Mouse (Mus musculus): ENCODE data around the gene Abhd8.
"Not testable (repeated sequence)": the region's sequence is repeated elsewhere in the genome, so short reads cannot be mapped to it uniquely, and the experiment has no call there.

The Abhd8 gene

DNA sequence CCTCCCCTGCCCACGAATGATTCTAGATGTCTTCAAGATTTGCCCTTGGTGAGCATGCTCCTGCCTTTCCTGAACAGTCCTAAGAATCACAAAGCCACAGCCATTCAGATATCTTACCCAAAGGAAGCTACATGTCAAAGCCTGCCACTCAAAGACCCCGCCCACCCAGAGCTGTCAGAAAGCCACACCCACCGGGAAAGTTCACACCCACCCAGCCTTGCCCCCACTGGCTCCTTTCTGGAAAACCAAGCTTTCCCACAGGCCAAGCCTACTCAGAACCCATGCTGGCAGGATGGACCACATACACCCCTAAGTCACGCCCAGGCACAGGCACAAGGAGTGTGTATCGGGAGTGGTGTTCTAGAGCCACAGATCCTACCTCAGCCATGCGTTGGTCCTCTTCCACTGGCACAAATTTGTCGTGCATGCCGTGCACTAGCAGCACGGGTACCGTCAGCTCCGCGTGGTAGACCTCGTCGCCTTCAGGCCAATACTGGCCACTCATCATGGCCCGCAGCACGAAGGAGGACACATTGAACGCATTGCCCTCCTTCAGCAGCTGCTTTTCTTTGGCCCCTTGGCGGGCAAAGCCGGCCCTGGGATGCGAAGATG is 5.7 kb downstream of the Abhd8 start:
- DNase-seq, result peak; percentile 28

DNA sequence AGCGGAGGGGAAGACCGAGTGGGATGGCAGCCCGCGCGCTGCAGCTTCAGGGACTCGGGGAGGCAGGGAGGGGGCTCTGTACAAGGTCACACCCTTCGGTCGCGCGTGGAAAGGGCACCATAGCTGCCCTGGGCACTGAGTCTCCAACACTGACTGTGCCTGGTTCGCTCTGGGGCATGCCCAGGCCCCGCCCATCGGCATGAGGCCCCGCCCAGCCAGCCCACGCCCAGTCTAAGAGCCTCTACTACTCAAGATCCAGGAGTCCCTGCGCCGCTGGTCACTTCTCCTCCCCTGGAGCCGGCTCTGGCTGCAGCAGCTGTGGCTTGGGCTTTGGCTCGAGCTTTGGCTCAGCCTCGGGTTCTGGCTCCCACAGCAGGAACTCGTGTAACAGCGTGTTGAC is 6.5 kb downstream of the Abhd8 start:
- peak; percentile 38 for DNase-seq

DNA sequence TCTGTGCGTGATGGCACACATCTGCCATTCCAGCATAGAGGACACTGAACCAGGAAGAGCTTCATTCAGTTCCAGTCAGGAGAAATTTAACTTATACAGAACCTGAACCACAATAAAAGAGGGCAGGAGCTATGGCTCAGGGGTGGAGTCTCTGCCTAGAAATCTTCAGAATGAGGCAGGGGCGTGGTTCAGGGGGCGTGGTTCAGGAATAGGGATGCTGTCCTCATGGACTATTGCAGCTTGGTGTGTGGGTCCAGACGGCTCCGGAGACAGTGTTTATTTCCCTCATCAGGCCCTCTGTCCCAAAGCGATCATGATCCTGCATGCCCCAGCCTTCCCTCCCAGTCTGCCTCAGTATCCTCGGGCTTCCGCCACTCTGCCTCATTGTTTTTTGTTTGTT is 8.8 kb downstream of the Abhd8 start:
- peak; percentile 12 for DNase-seq

DNA sequence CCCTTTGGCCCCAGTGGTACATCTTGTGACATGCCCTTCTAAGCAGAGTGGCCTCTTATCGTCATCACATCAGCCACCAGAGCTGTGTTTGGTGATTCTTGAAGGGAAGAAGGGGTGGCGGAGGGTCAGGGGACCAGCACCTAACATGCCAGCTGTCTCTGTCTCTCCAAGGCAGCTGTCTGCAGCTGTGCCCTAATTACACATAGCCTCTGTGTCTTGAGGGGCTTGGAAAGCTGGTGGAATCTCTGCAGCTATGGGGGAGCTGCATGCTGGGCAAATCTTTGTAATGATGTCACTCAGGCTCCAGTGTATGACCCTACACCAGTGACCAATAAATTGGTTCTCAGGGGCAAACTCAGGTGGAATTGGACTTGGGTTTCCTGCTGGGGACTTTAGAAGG is 10.8 kb downstream of the Abhd8 start:
- peak; percentile 11 for DNase-seq

DNA sequence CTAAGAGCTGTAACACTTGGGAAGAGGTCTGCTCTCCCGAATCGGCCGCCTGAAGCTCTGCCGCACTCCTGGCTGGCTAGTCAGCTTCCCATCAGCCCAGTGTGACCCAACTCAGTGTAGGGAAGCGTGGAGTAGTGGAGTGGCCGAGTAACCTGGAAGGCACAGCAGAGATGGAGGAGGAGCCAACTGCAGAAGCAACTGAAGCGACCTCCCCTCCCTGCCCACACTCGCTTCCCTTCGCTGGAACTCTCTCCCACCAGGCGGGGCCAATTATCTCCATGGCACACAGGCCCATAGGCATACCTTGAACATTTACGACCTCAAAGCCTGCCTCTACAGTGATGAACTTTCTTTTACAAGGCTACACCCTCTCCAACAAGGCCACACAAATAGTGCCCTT is 11.7 kb downstream of the Abhd8 start:
- DNase-seq, result peak; percentile 7

DNA sequence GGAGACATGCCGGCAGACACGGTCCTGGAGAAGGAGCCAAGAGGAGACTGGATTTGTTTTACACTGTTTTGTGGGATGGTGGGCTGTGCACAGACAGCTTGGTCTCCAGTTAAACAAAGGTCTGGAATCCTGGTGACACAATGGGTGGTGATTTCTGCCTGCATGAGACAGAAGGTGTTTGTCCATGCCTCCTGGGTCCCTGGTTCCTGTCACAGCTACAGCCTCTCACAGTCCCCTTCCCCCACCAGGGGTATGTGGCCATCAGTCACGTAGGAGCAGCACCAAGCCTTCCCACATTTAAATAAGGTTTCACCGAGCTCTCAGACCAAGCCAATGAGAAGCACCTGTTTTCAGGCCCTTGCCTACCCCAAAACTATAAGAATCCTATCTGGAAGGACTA is 12.1 kb downstream of the Abhd8 start:
- no peak for DNase-seq

DNA sequence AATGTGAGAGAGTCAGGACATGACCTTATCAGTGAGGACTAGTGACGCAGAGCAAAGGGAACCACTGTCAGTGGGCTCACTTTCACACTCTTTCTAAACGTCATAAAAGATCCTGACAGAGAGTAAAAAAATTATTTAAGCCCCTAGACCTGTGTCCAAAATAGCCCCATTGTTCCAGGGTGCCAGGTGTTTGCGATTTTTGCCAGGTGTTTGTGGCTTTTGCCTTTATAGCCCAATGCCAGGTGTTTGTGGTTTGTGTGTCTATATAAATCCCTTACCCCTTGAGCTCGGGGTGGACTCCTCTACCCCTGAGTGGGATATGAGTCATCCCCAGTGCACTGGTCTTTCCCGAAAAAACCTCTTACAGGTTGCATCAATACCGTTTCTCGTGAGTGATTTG is 18.4 kb downstream of the Abhd8 start:
- no peak for DNase-seq

DNA sequence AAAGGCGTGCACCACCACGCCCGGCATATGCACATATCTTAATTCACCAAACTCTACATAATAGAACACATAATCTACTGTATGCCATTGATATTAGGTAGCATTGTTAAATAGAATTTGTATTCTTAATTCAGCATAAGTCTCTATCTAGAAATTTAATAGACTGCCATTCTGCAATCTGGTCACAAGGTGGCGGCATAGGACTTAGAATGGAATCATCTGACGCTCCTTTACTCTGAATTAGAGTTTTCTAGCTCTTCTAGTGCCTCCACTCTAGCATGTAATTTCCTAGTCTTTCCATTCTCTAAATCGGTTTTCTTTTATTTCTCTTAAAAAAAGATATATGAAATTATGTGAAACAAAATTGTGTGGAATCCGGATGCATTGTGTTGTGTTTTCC is 22.1 kb downstream of the Abhd8 start:
- peak; percentile 71 for DNase-seq

DNA sequence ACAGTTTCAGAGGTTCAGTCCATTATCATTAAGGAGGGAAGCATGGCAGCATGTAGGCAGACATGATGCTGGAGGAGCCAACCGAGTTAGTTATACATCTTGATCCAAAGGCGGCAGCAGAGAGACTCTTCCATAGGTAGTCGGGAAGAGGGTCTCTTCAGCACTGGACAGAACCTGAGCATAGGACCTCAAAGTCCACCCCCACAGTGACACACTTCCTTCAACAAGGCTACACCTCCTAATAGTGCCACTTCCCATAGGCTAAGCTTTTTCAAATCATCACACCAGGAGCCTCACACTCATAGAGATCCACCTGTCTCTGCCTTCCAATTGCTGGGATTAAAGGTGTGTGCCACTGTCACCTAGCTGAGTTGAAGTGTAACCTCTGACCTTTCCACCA is 26.4 kb downstream of the Abhd8 start:
- no peak for DNase-seq

DNA sequence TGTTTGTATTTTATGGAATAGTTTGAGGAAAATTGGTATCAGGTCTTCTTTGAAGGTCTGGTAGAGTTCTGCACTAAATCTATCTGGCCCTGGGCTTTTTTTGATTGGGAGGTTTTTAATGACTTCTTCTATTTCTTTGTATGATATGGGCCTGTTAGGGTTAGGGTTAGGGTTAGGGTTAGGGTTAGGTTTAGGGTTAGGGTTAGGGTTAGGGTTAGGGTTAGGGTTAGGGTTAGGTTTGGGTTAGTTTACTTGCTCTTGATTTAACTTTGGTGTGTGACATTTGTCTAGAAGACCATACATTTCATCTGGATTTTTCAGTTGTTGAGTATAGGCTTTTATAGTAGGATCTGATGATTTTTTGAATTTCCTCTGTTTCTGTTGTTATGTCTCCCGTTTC is 30.5 kb downstream of the Abhd8 start:
- not testable (repeated sequence) for DNase-seq

DNA sequence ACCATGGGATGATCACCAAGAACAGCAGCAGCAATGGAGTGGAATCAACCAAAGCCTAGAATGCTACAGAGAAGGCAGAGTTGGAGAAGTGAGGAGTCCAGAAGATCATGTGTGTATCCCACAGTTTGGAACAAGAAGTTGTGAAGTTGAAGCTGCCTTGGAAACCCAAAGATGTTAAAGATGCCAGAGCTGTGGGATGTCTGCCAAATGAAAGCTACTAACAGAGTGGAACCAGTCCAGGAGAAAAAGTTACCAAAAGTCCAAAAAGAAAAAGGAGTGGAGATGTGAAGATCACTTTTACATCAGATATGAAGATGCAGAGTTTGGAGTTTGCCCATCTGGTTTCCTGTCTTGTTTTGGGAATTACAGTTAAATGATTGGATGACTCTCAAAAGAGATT is 41.3 kb downstream of the Abhd8 start:
- no peak for DNase-seq

DNA sequence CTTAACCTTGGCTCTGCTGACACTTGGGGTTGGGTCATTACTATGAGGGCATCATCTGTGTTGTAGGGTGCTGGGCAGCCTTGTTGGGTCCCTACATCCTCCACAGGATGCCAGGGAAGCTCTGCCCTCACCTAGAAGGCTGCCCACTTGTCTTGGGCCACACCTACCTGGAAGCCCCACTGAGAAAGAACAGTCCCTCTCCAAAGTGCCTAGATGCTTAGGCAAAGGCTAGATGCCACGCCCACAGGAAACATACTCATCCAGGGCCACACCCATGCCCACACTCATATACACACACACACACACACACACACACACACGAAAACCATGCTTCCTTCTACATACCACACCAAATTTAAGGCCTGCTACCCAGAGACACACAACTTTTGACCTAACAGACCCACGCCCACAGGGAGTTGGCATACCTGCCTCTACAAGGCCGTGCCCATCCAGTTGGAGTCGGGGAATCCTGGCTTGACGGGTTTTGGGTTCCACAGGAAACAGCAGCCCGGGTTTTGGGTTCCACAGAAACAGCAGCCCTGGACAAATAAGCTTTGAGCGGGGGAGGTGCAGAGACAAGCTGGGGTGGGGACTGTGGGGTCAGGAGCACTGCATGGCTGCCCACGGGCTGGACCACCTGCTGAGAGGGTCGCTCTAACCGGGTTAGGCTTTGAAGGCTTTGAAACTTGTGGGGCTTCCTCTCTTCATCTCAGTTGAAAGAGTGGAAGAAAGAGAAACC is 51.8 kb downstream of the Abhd8 start:
- DNase-seq, result peak; percentile 57

DNA sequence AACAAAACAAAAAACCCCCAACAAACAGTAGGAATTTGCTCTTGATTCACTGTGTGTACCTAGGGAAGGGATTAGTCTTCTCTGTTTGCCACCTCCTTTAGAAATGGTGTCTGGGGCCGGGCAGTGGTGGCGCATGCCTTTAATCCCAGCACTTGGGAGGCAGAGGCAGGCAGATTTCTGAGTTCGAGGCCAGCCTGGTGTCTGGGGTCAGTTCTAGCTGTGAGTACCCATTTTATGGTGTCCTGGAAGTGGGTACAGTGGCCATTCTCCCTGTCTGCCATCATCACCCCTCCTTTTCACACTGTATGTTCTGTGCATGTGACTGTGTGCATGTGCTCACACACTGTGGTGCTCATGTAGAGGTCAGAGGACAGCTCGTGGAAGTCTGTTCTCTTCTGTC is 55.2 kb downstream of the Abhd8 start:
- no peak for DNase-seq

DNA sequence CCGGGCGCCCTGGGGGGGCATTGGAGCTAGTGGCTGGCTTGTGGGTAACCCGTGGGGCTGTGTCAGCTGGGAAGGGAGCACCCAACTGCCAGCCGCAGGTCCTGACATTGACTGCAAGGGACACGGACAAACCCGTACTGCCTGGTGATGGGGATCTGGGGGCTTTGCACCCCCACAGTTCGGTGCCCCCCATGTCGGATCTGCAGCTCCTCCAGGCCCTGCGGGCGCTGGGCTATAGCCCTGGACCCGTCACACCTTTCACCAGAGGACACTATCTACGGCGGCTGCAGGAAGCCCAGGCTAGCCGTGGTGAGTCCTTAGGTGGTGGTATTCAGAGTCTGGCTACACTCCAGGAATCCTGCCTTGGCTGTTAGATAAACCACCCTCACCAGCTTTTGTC is 56.0 kb downstream of the Abhd8 start:
- no peak for DNase-seq
